Mouse (Mus musculus) kidney, adult 2 months (tissue): ENCODE results near the gene Ift43.

ENCODE experiments used
- CTCF ChIP-seq: fragments of 200-500 bp; conservative IDR thresholded peaks from 2 replicates; pipeline ENCODE4 v1.5.1; 2011; ENCODE audit warnings: low read depth, mild to moderate bottlenecking, control low read depth, low read length, moderate library complexity, mixed read lengths; ENCODE audit not compliant: insufficient read depth, insufficient read length
- POLR2A ChIP-seq: fragments of 200-500 bp; IDR thresholded peaks from one replicate; pipeline ENCODE4 v1.6.1; 2011; ENCODE audit warnings: low read depth, low read length, control low read depth

GRCm38 (mm10) chr12:86100711-86101110, 18.4 kb downstream of the Ift43 start:
- TF ChIP-seq CTCF (no peak), POLR2A (no peak)
